Mouse (Mus musculus) kidney, adult 8-10 months (tissue): ENCODE measurements around the gene Tfg.

Experiments used
- DNase-seq, 2 experiments: peaks; one replicate each; pipeline ENCODE4 v3.0.0; 2022

Tfg gene

DNA sequence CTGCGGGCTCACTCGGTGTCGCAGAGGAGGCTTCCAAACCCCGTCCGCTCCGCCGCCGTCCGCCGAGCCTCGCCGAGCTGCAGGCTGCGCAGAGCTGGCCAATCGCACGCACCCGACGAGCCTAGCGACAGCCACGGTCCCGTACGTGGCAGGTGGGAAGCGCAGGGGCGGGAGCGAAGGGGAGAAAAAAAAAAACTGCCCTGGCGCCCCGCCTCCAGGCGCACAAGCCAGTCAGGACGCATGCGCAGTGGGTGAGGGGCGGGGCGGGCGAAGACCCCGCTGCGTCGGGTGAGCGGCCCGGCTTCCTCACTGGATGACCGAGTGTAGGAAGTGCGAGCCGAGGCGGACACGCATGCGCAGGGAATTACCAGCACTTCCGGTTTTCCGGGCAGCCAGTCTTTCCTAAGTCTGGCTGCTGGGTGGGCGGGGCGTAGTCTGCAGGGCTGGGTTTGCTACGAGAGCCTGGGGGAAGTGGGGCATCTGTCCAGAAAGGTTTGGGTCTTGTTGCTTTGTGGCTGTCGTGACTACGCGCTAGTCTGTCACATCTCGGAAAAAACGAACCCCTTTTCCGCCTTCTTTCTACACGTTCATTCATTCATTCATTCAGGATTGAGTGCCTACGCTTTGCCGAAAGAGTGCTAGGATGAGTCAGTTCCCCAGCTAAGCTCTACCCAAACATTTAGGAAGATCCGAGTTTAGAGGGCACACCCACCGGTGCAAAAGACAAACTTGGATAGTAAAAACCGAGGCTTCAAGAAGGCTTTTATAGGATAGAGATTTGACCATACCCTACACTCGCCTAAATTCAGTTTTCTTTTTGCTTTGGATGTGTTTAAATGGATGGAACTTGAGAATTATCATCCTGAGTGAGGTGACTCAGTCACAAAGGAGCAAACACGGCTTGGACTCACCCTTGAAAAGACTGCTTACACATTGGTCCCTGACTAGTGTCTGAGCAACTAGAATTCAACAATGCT is at the start of gene Tfg:
Gene Tfg, minus strand, starts transcription at position 227 of the 977 bp plus-strand sequence.
- peak; percentile 99 for DNase-seq

- DNase-seq: no peak
Observed at GRCm38 (mm10) chr16:56729060-56729459, 11.8 kb upstream of the Tfg start.

- no peak for DNase-seq
Observed at GRCm38 (mm10) chr16:56724927-56725326, 7.7 kb upstream of the Tfg start.

GRCm38 (mm10) chr16:56722357-56722756 is 5.1 kb upstream of the Tfg start:
- DNase-seq: no peak

DNA sequence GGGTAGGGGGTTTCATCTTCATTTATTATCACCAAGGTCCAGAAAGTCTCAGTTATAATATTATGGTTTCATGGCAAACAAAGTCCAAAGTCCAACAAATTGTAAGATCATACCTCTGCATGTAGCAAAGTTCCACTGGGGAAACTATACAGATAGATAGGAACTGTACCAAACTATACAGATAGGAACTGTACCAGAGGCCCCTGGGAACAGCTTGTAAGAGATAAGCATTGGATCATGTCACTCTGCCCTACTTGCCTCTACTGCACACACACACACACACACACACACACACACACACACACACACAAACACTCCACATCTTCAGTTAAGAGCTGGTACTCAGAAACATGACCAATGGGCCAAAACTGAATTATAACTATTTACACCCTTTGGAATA is 1.8 kb upstream of the Tfg start:
- DNase-seq: no peak

DNA sequence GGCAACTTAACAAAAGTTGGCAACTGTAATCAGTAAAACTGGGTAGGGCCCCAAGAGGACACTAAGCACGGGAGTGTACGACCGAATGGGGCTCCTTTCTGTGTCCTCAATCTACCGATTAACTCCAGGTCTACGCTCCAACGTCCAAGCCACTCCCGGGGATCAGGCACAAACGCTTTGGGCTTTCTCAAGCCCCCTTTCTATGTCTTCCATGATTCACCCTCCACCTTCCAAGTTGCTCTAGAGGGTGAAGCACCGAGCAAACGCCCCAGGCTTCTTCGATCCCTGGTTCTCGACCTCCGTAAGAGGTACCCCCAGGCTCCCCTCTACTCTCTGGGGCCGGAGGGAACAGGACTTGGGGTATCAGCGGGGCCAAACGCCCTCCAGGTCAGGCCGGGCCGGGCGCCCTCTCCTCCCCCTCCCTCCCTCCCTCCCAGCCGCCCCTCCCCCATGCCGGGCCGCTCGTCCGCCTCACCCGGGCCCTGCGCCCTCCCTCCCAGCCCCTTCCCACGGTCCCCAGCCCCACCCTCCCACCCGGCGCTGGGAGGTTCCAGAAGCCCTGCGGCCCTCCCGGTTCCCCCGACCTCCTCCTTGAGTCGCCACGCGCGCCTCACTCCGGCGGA is 582 bp downstream of the Tfg start:
- DNase-seq: peak; percentile 19 to 25

GRCm38 (mm10) chr16:56715608-56716007 is 1.6 kb downstream of the Tfg start:
- DNase-seq: no peak

DNA sequence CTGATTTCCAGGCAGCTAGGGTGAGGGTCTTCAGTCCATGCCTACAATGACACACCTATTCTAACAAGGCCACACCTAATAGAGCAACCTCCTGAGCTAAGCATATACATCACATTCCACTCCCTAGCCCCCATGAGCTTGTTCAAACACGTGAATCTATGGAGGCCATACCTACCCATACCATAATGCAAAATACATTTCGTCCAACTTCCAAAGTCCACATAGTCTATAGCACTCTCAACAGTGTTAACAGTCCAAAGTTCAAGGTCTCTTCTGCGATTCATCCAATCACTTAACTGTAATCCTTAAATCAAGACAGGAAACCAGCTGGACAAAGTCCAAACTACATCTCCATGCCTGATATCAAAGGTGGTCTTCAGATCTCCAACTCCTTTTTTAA is 7.2 kb downstream of the Tfg start:
- DNase-seq: no peak

- no peak for DNase-seq
Observed at GRCm38 (mm10) chr16:56705731-56706130, 11.5 kb downstream of the Tfg start.

GRCm38 (mm10) chr16:56700898-56701297 is 16.4 kb downstream of the Tfg start:
- DNase-seq: no peak

DNA sequence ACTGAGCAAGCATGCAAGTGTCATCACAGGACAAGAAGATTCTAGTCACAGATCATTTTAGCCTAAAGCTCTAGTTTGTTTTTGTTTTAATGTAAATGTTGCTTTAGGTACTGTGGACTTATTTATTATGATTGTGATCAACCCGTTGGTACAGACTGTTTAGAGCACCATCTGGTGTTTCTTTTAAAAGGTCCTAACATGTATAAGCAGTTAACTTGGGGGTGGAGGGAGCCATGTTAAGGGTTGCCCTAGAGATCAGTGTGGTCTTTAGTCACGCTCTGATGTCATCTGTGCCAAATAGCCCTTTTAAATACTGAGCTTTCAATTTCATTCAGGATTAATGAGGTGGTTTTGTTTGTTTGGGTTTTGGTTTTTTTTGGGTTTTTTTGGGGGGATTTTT is 20.8 kb downstream of the Tfg start:
- DNase-seq: no peak

DNA sequence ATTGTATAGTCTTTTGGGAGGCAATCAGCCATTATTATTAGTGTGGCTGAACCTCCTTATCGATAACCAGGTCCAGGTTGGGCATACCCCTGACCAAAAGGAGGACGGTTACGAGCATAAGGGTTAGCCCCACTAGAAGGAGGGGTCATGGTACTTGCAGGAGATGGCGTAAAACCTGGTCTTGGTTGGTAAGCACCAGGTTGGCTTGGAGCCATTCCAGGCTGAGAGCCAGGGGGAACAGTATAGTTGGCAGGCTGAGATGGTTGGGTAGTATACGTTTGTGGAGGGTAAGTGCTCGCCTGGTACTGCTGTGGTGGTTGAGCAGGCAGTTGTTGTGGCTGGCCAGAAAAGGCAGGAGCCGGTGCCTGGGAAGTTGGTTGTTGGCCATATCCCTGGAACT is 26.5 kb downstream of the Tfg start:
- DNase-seq: no peak

DNA sequence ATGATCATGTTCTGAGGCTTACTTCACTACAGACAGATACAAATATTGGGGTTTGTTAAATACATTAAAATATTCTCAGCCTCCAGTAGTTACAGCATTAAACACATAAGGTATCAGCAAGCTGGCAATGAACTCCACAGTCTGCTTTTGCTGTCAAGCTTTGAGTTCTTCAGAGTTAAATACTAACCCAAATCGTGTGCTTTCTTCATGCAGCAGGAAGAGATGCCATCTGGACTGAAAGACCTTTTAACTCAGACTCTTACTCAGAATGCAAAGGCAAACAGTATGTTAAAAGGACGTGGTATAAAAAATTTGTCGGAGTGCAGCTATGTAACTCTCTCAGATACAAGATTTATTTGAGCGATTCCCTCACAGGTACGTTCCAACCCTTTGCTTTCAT is 30.5 kb downstream of the Tfg start:
- no peak for DNase-seq

DNA sequence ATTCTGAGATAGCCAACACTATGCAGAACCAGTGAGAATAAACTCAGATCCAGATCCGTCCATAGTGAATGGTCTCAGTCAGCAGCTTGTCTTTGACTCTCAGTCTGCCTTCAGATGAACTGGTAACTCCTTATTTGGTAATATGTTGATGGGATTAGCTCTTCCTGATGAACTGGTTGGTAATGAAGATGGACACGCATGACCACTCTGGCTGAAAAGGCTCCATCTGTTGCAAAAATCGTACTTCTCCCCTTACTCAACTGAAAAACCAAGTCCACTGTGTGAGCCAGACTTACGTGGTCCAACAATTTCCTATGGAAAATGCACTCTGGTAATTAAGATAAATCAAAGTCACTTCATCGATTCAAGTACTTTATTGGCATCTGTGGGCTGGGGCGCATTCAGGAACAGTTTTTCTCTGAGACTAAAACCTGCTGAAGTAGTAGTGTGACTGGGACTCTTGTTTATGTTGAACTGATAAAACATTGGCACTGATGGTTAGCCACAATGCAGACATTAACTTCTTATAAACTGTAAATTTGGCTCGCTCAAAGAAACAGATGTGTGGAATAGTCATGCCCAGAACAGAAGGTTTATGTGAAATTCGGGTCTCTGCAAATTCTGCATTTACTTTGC is 36.1 kb downstream of the Tfg start:
- DNase-seq: no peak

DNA sequence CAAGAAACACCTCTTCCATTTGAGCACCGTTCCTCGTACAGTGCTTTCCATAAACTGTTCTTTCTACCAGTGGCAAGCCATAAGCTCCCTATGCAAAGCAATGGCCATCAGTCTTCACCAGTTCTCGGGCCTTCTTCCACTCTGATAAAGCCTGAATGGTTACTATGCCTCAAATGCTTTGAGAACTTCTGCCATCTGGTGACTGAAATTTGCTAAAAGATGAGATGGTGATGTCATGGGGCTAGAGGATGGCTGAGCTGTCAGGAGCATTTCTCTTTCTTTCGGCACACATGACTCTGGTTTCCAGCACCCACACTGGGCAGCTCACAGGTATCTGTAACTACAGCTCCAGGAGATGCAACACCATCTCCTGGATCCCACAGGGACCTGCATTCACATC is 40.1 kb downstream of the Tfg start:
- DNase-seq: peak in 1 of 2 experiments; percentile 5

GRCm38 (mm10) chr16:56673420-56673819 is 43.8 kb downstream of the Tfg start:
- DNase-seq: no peak

GRCm38 (mm10) chr16:56670941-56671340 is 46.3 kb downstream of the Tfg start:
- DNase-seq: no peak

- DNase-seq: no peak
Observed at GRCm38 (mm10) chr16:56669520-56669919, 47.7 kb downstream of the Tfg start.

GRCm38 (mm10) chr16:56658866-56659265 is 58.4 kb downstream of the Tfg start:
- DNase-seq: no peak

GRCm38 (mm10) chr16:56655193-56655910 is 61.9 kb downstream of the Tfg start:
- no peak for DNase-seq

- DNase-seq: no peak
Observed at GRCm38 (mm10) chr16:56646382-56647172, 70.7 kb downstream of the Tfg start.

DNA sequence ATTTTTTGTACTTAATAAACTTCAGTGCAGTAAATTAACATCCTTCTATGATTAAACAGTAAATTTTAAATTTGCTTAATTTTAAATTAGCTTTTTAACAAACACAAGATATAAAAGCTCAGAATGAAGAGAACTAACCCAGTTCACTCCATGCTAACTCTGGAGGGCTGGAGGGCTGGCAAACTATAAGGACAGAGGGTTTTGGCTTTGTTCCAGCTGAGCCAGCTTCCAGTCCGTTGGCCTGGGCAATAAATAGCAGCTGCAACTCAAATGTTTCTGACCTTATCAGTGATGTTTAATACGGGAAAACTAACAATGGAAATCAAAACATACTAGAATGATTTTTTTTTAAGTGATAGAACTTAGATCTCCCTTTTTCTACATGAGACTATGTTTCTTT is 72.0 kb downstream of the Tfg start:
- DNase-seq: no peak
